Mouse (Mus musculus): ENCODE measurements around the gene Arhgap40.

DNA sequence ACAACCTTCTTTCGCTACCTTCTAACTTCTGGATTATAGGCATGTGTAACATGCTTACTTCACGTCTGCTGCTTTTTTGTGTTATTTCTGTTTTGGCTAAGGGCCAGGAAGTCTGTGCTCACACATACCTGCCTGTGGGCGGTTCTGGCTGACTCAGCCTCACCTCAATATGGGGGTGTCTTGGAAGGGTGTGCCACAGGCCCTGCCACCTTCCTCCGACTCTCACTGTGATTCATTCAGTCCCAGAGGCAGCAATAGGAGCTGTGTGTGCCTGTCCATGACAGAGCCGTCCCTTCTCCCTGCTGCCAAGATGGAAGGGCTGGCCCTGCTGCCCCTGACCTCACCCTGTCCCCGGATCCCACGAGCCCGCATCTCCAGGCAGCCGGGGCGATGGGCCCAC lies at the start of gene Arhgap40:
- TF ChIP-seq CTCF (IDR thresholded peaks at IDR 0.05; ENCODE audit: borderline replicate concordance, insufficient read depth, low read length) (no peak), POLR2A (IDR thresholded peaks at IDR 0.05; ENCODE audit: low read depth, low read length) (no peak)
